Mouse (Mus musculus): ENCODE data around the gene Grk6. TPM values are rescaled to one million over a fixed set of nuclear protein-coding genes. Genes with fewer than 3 reads are reported as not detected.

Gene Grk6
- polyA plus RNA-seq, 1 experiment = 29.1 TPM

DNA sequence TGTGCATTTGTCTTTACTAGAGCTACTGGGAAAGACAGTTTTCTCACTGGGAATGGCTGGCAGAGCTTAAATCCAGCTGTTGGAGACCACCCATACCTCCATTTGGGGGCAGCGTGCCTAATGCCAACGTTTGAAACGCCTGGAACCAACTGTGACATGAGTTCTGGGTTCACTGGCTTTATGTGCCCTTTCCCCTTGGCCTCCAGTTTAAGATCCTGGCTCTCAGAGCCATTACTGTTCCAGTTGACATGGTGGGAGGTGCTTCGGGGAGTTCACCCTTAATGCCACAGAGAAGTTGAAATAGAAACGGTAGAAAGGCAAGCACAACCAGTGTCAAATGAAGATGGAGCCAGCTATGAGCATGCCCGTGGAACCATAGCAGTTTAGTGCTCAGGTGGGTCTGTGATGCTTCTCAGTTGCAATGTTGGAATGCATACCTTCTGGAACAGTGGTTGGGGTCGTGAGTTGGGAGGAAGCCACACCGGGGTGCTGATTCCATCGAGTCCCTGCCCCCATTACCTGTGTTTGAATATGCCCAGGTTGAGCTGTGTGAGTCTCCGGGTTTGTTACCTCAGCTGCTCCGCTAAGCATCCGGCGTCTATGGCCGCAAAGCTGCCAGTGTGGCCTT, 18.6 kb downstream of the Grk6 start:
- Histone ChIP-seq H3K27me3 (ENCODE audit: control insufficient read depth, insufficient read depth, insufficient read length) (no peaks in the 10 kb centered on the region), H3ac (ENCODE audit: control insufficient read depth, insufficient read length) (no peak overlapping the region), H3K36me3 (ENCODE audit: control insufficient read depth, insufficient read depth) (no peaks in the 10 kb centered on the region), H3K79me2 (ENCODE audit: control insufficient read depth, insufficient read depth) (no peaks in the 10 kb centered on the region), H3K4me2 (ENCODE audit: low read depth) (peak overlapping the region; percentile 71), H3K4me3 (peak overlapping the region; percentile 14)
- TF ChIP-seq POLR2AphosphoS2 (IDR thresholded peaks at IDR 0.05; ENCODE audit: insufficient read length, low read depth) = peak; percentile 12
- no peak for TF ChIP-seq TCF3 (IDR thresholded peaks at IDR 0.05; ENCODE audit: insufficient read length, low read depth)

- no peaks in the 10 kb centered on the region for H3K27me3 ChIP-seq (ENCODE audit: control insufficient read depth, insufficient read depth, insufficient read length)
- no peak within 1 kb of the TSS for H3ac ChIP-seq (ENCODE audit: control insufficient read depth, insufficient read length)
- H3K79me2 ChIP-seq (ENCODE audit: control insufficient read depth, insufficient read depth) = no peaks in the 10 kb centered on the region
- TF ChIP-seq SRF (IDR thresholded peaks at IDR 0.05; ENCODE audit: control insufficient read depth, insufficient read length, low read depth) (no peak), POLR2AphosphoS2 (IDR thresholded peaks at IDR 0.05; ENCODE audit: insufficient read length, low read depth) (peak; percentile 71), TCF12 (IDR thresholded peaks at IDR 0.05; ENCODE audit: insufficient read depth, poor library complexity, severe bottlenecking) (no peak)
- peak within 1 kb of the TSS; percentile 71 for H3K4me2 ChIP-seq (ENCODE audit: low read depth)
- H3K36me3 ChIP-seq (ENCODE audit: control insufficient read depth, insufficient read depth) = no peaks in the 10 kb centered on the region
- peak within 1 kb of the TSS; percentile 14 for H3K4me3 ChIP-seq
Observed at GRCm38 (mm10) chr13:55464027-55464884, 19.4 kb downstream of the Grk6 start, which contains the start of gene Prr7. Gene Prr7, plus strand, starts transcription at chr13:55464267.

DNA sequence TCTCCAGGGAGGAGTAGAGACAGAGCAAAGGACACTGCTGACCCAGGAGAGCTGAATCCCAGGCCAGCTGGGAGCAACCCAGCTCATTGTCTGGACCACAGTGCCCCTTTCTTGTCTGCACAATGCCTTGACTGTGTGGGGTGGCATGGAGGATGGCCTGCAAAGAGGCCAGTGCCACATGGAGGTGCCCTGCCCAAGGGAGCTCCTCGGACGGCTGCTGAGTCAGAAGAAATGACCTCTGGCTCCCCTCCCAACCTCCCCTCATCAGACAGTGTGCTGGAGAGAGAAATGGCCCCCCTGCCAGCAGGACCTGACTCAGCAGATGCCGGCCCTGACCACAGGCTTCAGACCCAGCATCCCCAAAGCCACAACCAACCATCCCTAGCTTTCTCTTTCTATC, 20.3 kb downstream of the Grk6 start:
- Histone ChIP-seq H3K79me2 (ENCODE audit: control insufficient read depth, insufficient read depth) (no peaks in the 10 kb centered on the region), H3K4me3 (peak overlapping the region; percentile 14), H3ac (ENCODE audit: control insufficient read depth, insufficient read length) (no peak overlapping the region), H3K27me3 (ENCODE audit: control insufficient read depth, insufficient read depth, insufficient read length) (no peaks in the 10 kb centered on the region), H3K36me3 (ENCODE audit: control insufficient read depth, insufficient read depth) (no peaks in the 10 kb centered on the region), H3K4me2 (ENCODE audit: low read depth) (peak overlapping the region; percentile 71)
- TF ChIP-seq USF1 (IDR thresholded peaks at IDR 0.05; ENCODE audit: low read depth) = no peak
- TF ChIP-seq MYOD1 (IDR thresholded peaks at IDR 0.05; ENCODE audit: control insufficient read depth in 1 of 3, insufficient read length in 2 of 3, low read depth in 2 of 3) = peak in 1 of 3 experiments; percentile 16
- TF ChIP-seq E2F4 (IDR thresholded peaks at IDR 0.05; ENCODE audit: insufficient read depth) = no peak
- TF ChIP-seq MAX (IDR thresholded peaks at IDR 0.05; ENCODE audit: low read depth) = no peak
- no peak for TF ChIP-seq SRF (IDR thresholded peaks at IDR 0.05; ENCODE audit: control insufficient read depth, insufficient read length, low read depth)
- no peak for TF ChIP-seq REST (IDR thresholded peaks at IDR 0.05; ENCODE audit: insufficient read depth, insufficient read length)
- TF ChIP-seq POLR2A (IDR thresholded peaks at IDR 0.05; ENCODE audit: insufficient read length, low read depth) = no peak
- TF ChIP-seq TCF3 (IDR thresholded peaks at IDR 0.05; ENCODE audit: insufficient read length, low read depth) = no peak
- TF ChIP-seq POLR2AphosphoS2 (IDR thresholded peaks at IDR 0.05; ENCODE audit: insufficient read length, low read depth) = peak; percentile 62
- TF ChIP-seq TCF12 (IDR thresholded peaks at IDR 0.05; ENCODE audit: insufficient read depth, poor library complexity, severe bottlenecking) = no peak
- TF ChIP-seq MYOG (IDR thresholded peaks at IDR 0.05; ENCODE audit: control insufficient read depth in 1 of 3, insufficient read depth in 1 of 3, insufficient read length in 2 of 3, low read depth in 2 of 3) = peak in 1 of 3 experiments; percentile 15
- TF ChIP-seq CEBPB (IDR thresholded peaks at IDR 0.05; ENCODE audit: insufficient read depth, poor library complexity, severe bottlenecking) = no peak

GRCm38 (mm10) chr13:55465830-55466440, 21.1 kb downstream of the Grk6 start:
- TF ChIP-seq MAX (IDR thresholded peaks at IDR 0.05; ENCODE audit: low read depth) = no peak
- TF ChIP-seq REST (IDR thresholded peaks at IDR 0.05; ENCODE audit: insufficient read depth, insufficient read length) = no peak
- no peak for TF ChIP-seq USF1 (IDR thresholded peaks at IDR 0.05; ENCODE audit: low read depth)
- no peak for TF ChIP-seq TCF12 (IDR thresholded peaks at IDR 0.05; ENCODE audit: insufficient read depth, poor library complexity, severe bottlenecking)
- TF ChIP-seq E2F4 (IDR thresholded peaks at IDR 0.05; ENCODE audit: insufficient read depth) = no peak
- TF ChIP-seq SRF (IDR thresholded peaks at IDR 0.05; ENCODE audit: control insufficient read depth, insufficient read length, low read depth) = no peak
- no peak for TF ChIP-seq CEBPB (IDR thresholded peaks at IDR 0.05; ENCODE audit: insufficient read depth, poor library complexity, severe bottlenecking)
- TF ChIP-seq POLR2AphosphoS2 (IDR thresholded peaks at IDR 0.05; ENCODE audit: insufficient read length, low read depth) = peak; percentile 30
- Histone ChIP-seq H3K79me2 (ENCODE audit: control insufficient read depth, insufficient read depth) (no peaks in the 10 kb centered on the region), H3K36me3 (ENCODE audit: control insufficient read depth, insufficient read depth) (no peaks in the 10 kb centered on the region), H3K27me3 (ENCODE audit: control insufficient read depth, insufficient read depth, insufficient read length) (no peaks in the 10 kb centered on the region), H3K4me3 (no peak overlapping the region), H3K4me2 (ENCODE audit: low read depth) (peak overlapping the region; percentile 71), H3ac (ENCODE audit: control insufficient read depth, insufficient read length) (no peak overlapping the region)

Measured in myocyte (in vitro differentiated cells).